Mouse (Mus musculus) spleen, postnatal 14 days (tissue): Measurements from ENCODE around the gene Gm49776.
A peak's percentile ranks its signal among the peaks of the same experiment; 100 is the strongest.

ENCODE experiments used
- DNase-seq, 2 experiments: peaks; one replicate each; pipeline ENCODE4 v3.0.0; 2021 to 2022; ENCODE audit warnings: low spot score in 2 of 2

Gm49776 gene

GRCm38 (mm10) chr16:18234671-18235388, 23.3 kb downstream of the Gm49776 start, which contains the start of gene Zdhhc8:
TSS of gene Zdhhc8 (minus strand) at chr16:18235136.
- DNase-seq = peak in 1 of 2 experiments; percentile 34

DNA sequence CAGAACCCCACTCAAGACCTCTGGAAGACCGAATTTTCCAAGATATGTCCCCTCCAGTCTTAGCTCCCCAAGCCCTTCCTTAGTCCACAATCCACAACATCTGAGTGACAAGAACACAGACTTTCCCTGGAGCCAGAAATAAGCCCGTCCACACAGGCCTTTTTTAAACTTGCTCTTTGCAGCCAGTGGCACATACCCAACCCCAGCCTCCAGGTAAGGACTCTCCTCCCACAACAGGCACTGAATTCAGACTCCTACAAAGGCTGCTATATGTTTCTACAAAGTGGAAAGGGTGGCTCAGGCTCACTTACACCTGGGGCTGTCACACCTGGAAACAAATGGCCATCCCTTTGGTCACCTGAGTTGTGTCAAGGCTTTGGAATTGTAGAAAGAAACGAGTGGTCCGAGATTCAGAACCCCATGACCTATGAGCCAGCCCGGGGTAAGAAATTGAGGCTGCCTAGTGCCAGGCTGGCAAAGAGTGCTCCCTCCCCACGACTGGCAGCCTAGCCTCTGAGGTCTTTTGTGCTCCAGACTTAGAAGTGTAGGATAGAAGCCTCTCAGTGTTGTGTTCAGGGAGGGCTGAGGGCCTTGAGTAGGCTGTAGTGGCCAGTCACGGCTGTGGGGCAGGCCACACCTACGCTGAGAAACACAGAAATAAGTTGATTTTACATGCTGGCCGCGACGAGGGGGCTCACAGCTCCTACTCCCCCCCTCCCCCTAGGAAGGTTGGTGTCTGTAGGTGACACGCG, 24.0 kb downstream of the Gm49776 start:
- DNase-seq = no peak

GRCm38 (mm10) chr16:18233451-18233850, 24.7 kb downstream of the Gm49776 start:
- DNase-seq = no peak

DNA sequence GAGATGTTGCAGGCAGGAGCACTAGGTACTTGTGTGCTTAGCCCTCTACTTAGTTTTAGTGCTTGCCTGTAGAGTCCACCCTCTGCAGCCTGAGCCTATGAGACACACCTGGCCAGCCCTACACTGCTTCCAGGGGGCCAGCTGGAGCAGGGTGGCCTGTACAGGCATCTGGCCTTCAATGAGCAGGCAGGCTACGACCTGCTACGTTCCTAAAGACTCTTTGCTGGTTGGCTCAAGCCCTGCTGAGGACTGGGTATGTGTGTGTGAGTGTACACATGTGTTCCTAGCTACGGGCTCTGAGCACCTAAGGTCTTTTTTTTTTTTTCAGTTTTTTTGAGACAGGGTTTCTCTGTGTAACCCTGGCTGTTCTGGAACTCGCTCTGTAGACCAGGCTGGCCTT, 26.7 kb downstream of the Gm49776 start:
- no peak for DNase-seq

- DNase-seq = no peak
Observed at GRCm38 (mm10) chr16:18231047-18231446, 27.1 kb downstream of the Gm49776 start.

DNA sequence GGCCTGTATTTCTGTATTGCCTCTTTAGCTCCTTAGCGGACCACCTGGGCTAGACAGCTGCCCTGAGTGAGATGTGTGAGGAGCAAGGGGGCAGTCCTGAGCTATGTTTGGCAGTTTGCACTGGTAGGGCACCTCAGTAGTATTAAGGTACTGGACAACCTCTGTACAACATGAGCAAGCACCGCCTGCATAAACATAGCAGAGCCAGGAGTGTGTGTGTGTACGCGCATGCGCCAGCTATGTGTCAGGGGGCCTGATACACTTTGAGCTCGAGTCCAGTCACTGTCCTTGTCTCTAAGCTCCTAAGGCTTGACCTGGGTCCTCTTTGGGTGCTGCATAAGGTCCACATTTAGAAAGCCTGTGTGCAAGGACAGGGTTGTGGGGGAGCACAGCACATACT, 27.5 kb downstream of the Gm49776 start:
- no peak for DNase-seq

- DNase-seq = no peak
Observed at GRCm38 (mm10) chr16:18229622-18230021, 28.5 kb downstream of the Gm49776 start.

GRCm38 (mm10) chr16:18228856-18229255, 29.3 kb downstream of the Gm49776 start:
- DNase-seq = no peak

- DNase-seq = no peak
Observed at GRCm38 (mm10) chr16:18227897-18228422, 30.2 kb downstream of the Gm49776 start.

- DNase-seq = no peak
Observed at GRCm38 (mm10) chr16:18227187-18227586, 30.9 kb downstream of the Gm49776 start.

DNA sequence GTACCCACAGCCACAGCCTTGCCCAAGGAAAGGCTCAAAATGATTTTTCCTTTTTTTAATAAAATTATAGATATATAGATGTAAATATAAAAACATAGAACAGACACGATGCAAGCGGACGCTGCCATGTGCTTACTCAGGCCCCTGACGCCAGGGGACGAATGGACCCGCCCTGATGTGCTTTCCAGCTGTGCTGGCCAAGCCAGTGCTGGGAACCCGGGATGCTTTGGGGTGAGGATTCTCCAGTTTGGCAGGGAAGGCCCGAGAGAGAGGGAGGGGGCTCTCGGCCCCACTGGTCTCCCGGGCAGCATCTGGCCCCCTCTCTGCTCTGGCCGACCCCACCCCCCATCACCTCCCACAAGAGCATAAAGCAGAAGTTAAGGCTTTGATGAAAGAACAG, 35.9 kb downstream of the Gm49776 start:
- DNase-seq = no peak

GRCm38 (mm10) chr16:18221543-18221898, 36.6 kb downstream of the Gm49776 start:
- DNase-seq = no peak

GRCm38 (mm10) chr16:18220856-18221542, 37.1 kb downstream of the Gm49776 start:
- DNase-seq = no peak

DNA sequence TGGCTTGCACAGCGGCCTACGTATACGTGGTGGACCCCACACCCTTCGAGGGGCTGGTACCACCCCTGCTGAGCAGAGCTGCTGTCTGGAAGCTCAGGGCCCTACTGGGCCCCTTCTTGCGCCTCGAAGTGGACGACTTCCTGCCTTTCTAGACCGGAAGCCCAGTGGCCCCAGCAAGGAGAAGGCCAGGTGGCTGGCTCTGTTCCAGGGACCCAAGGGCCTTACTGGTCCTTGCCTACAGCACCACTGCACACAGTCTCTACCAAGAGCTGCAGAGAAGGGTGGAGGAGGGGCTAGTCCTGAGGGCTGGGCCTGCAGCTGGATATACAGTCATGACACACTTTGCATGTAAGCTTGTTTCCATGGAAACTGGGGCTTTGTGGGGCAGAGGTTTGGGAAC, 38.1 kb downstream of the Gm49776 start:
- no peak for DNase-seq

DNA sequence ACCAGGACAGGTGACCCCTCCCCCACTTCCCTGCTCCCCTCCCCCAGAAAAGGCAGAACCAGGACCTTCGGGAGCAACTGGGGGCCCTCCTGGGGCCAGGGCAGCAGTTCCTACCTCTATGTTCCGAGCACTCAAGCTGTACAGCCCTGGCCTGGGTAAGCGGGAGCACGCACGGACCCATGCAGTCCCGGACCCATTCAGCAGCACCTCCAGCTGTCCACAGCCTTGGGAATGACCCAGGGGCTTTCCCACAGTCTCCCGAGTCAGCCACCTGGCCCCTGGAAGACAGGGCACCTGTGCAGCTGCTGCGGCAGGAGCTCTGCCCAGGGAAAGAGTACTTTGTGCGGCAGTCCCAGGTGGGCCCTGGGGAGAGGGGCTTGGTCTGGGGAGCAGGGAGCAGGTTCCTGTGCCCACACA, 39.5 kb downstream of the Gm49776 start:
- DNase-seq = no peak

DNA sequence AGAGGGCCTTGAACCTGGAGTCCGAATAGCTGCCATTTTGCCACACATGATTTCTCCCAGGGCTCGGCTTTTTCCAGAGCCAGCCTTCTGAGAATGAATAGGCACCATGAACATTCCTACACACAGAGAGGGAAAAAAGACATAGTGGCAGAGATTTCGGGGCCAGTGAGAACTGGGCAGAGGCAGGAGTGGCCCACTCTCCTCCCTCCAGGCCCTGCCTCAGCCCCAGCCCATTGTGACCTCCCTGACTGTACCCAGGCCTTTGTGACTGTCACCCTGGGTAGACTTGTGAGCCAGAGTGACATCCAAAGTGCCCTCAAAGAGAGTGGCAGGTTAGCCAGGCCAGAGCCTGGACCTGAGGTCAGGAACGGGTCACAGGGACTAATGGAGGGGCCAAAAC, 40.5 kb downstream of the Gm49776 start, which contains the start of gene Ccdc188:
TSS of gene Ccdc188 (plus strand) at position 301 of the 400 bp plus-strand sequence.
- DNase-seq = no peak

DNA sequence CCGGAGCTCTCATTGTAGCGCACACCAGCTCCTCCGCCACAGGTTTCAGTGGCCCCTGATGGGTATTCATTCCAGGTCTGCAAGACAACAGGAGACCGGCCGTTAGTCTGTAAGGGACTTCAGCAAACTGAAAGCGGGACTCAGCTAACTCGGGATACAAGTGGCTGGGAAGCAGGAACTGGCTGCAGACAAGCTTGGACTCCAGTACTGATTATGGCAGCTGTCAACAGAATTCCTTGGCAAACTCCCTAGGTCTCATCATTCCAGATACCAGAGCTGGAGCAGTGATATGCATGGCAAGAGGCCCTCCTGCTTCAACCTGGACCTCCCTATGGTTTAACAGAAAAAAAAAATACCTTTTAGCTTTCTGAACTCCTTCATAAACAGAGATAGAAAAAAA, 43.3 kb downstream of the Gm49776 start:
- DNase-seq = no peak

DNA sequence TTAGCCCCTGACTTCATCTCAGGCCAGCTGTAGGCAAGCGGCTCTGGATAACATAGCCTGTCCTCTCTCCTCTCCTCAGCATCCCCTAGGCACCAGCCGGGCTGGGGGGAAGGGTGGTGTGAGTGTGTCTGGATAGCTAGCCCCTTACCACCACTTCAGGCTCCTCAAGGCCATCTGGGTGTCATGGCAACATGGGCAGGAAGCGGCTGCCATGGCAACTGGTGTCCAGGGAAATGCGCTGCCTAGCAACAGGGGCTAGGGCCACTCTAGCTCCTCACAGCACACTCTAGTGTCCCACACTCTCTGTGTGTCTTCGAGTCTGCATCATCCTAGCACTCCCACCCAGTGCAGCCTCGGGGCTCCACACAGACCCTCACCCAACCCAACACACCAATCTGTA, 44.4 kb downstream of the Gm49776 start:
- no peak for DNase-seq

- peak; percentile 52 to 73 for DNase-seq
Observed at GRCm38 (mm10) chr16:18211417-18212171, 46.5 kb downstream of the Gm49776 start.

DNA sequence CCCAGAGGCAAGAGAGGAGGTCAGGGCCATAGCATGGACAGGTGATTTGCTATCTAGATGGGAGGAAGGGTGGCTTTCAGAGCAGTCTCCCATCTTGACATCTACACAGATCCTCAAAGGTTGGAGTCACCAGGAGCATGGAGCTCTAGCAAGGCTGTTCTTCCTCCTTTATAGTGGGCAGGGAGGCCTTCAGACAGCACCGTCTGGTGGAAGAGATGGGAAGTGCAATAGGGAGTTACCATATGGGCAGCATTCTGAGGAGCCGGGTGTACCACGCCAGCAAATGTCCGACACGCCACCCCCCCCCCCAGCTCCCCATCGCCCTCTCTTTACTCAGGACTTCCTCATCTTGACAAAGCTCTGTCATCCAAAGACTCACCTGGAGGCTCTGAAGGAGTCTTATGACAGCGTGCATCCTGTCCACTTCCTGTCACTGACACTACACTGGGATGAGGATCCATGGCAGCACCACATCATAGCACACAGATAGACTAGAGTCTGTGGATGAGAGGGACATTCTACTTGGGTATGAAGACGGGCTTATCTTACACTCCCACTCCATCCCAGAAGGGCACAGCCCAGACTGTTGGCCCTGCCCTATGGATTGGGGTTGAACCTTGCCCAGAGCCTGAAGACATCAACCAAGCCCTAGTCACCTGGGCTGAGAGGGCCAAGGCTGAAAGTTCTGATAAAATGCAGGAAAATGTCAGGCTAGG, 47.3 kb downstream of the Gm49776 start:
- peak in 1 of 2 experiments; percentile 56 for DNase-seq
